Mouse (Mus musculus): ENCODE data around the gene Cenpj. TPM values are rescaled to one million over a fixed set of nuclear protein-coding genes. Genes with fewer than 3 reads are reported as not detected.

Cenpj gene
- 6.3 and 7.1 TPM in 2 replicates for polyA plus RNA-seq (2015; fragmentation: Nextera tagmentation; extraction: Ambion mirVana)

GRCm38 (mm10) chr14:56575416-56575815 lies at the start of gene Cenpj, which contains the start of gene Parp4:
Gene Cenpj, minus strand, starts transcription at chr14:56575425.
Gene Parp4, plus strand, starts transcription at chr14:56575619.
- H3K4me3 ChIP-seq (replicated peaks), result peak within 1 kb of the TSS; percentile 65
- H3K27ac ChIP-seq, result no peak within 1 kb of the TSS; the same call in 1 of the 2 replicates
- no peaks in the 10 kb centered on the region for H3K4me1 ChIP-seq (replicated peaks)
- H3K9me3 ChIP-seq, result no peaks in the 10 kb centered on the region
- peak; percentile 86 for ATAC-seq
- no peaks in the 10 kb centered on the region for H3K36me3 ChIP-seq
- WGBS, result under 1% methylated on average over 24 of the region's 24 CpGs
- peak within 1 kb of the TSS; percentile 77 for H3K4me2 ChIP-seq (replicated peaks)
- H3K27me3 ChIP-seq (replicated peaks), result no peaks in the 10 kb centered on the region
- H3K9ac ChIP-seq, result peak within 1 kb of the TSS; percentile 67

- H3K9ac ChIP-seq, result no peak overlapping the region
- no peak overlapping the region for H3K4me3 ChIP-seq (replicated peaks)
- H3K27me3 ChIP-seq (replicated peaks), result no peaks in the 10 kb centered on the region
- no peaks in the 10 kb centered on the region for H3K9me3 ChIP-seq
- H3K4me1 ChIP-seq (replicated peaks), result no peaks in the 10 kb centered on the region
- H3K27ac ChIP-seq, result no peak overlapping the region
- no peaks in the 10 kb centered on the region; the same call in 1 of the 2 replicates for H3K36me3 ChIP-seq
- WGBS, result 87% methylated on average over 8 of the region's 8 CpGs
- no peak overlapping the region for H3K4me2 ChIP-seq (replicated peaks)
- ATAC-seq, result no peak
Observed at GRCm38 (mm10) chr14:56620425-56620824, 45.2 kb upstream of the Cenpj start.

GRCm38 (mm10) chr14:56617470-56617869 lies 42.2 kb upstream of the Cenpj start:
- Histone ChIP-seq H3K27ac (no peak overlapping the region), H3K4me3 (replicated peaks) (no peak overlapping the region), H3K27me3 (replicated peaks) (no peaks in the 10 kb centered on the region), H3K9me3 (no peaks in the 10 kb centered on the region), H3K4me2 (replicated peaks) (no peak overlapping the region), H3K4me1 (replicated peaks) (no peaks in the 10 kb centered on the region), H3K9ac (no peak overlapping the region), H3K36me3 (no peaks in the 10 kb centered on the region; the same call in 1 of the 2 replicates)
- WGBS, result 68% methylated on average over 1 of the region's 1 CpGs
- no peak for ATAC-seq

GRCm38 (mm10) chr14:56613212-56613611 lies 38.0 kb upstream of the Cenpj start:
- H3K9ac ChIP-seq, result no peak overlapping the region
- H3K4me3 ChIP-seq (replicated peaks), result no peak overlapping the region
- no peaks in the 10 kb centered on the region for H3K36me3 ChIP-seq
- no peak overlapping the region for H3K27ac ChIP-seq
- ATAC-seq, result no peak
- 82% methylated on average over 3 of the region's 3 CpGs for WGBS
- no peaks in the 10 kb centered on the region for H3K4me1 ChIP-seq (replicated peaks)
- H3K27me3 ChIP-seq (replicated peaks), result no peaks in the 10 kb centered on the region
- no peak overlapping the region for H3K4me2 ChIP-seq (replicated peaks)
- no peaks in the 10 kb centered on the region for H3K9me3 ChIP-seq

GRCm38 (mm10) chr14:56605136-56605535 lies 29.9 kb upstream of the Cenpj start:
- Histone ChIP-seq H3K36me3 (no peaks in the 10 kb centered on the region), H3K27me3 (replicated peaks) (no peaks in the 10 kb centered on the region), H3K27ac (no peak overlapping the region), H3K9me3 (no peaks in the 10 kb centered on the region), H3K4me1 (replicated peaks) (no peaks in the 10 kb centered on the region), H3K4me3 (replicated peaks) (no peak overlapping the region), H3K9ac (no peak overlapping the region), H3K4me2 (replicated peaks) (no peak overlapping the region)
- 0 out of 2 replicates have a peak, but pooled peaks have one; percentile 58 for ATAC-seq
- WGBS, result 74% methylated on average over 4 of the region's 4 CpGs

GRCm38 (mm10) chr14:56604438-56604837 lies 29.2 kb upstream of the Cenpj start:
- no peak overlapping the region for H3K9ac ChIP-seq
- H3K4me3 ChIP-seq (replicated peaks), result no peak overlapping the region
- ATAC-seq, result no peak
- H3K36me3 ChIP-seq, result no peaks in the 10 kb centered on the region
- H3K9me3 ChIP-seq, result no peaks in the 10 kb centered on the region
- H3K4me1 ChIP-seq (replicated peaks), result no peaks in the 10 kb centered on the region
- no peak overlapping the region for H3K27ac ChIP-seq
- WGBS, result 86% methylated on average over 5 of the region's 5 CpGs
- H3K27me3 ChIP-seq (replicated peaks), result no peaks in the 10 kb centered on the region
- H3K4me2 ChIP-seq (replicated peaks), result no peak overlapping the region

- Histone ChIP-seq H3K4me2 (replicated peaks) (no peak overlapping the region), H3K9me3 (no peaks in the 10 kb centered on the region), H3K9ac (no peak overlapping the region), H3K27ac (no peak overlapping the region), H3K4me3 (replicated peaks) (no peak overlapping the region), H3K27me3 (replicated peaks) (no peaks in the 10 kb centered on the region), H3K36me3 (no peaks in the 10 kb centered on the region), H3K4me1 (replicated peaks) (no peaks in the 10 kb centered on the region)
- 60% methylated on average over 9 of the region's 9 CpGs for WGBS
- ATAC-seq, result no peak
Observed at GRCm38 (mm10) chr14:56602069-56602468, 26.8 kb upstream of the Cenpj start.

- Histone ChIP-seq H3K27ac (no peak overlapping the region), H3K4me1 (replicated peaks) (no peaks in the 10 kb centered on the region), H3K9ac (no peak overlapping the region), H3K4me2 (replicated peaks) (no peak overlapping the region), H3K9me3 (no peaks in the 10 kb centered on the region), H3K36me3 (no peaks in the 10 kb centered on the region), H3K27me3 (replicated peaks) (no peaks in the 10 kb centered on the region), H3K4me3 (replicated peaks) (no peak overlapping the region)
- 53% methylated on average over 6 of the region's 6 CpGs for WGBS
- no peak for ATAC-seq
Observed at GRCm38 (mm10) chr14:56598759-56599158, 23.5 kb upstream of the Cenpj start.

GRCm38 (mm10) chr14:56594811-56595210 lies 19.6 kb upstream of the Cenpj start:
- ATAC-seq, result no peak
- no peaks in the 10 kb centered on the region for H3K4me1 ChIP-seq (replicated peaks)
- H3K9me3 ChIP-seq, result no peaks in the 10 kb centered on the region
- H3K4me2 ChIP-seq (replicated peaks), result no peak overlapping the region
- peaks cover 4% of the 10 kb centered on the region; the same call in 1 of the 2 replicates for H3K36me3 ChIP-seq
- H3K4me3 ChIP-seq (replicated peaks), result no peak overlapping the region
- H3K27ac ChIP-seq, result no peak overlapping the region
- no peak overlapping the region for H3K9ac ChIP-seq
- WGBS, result 88% methylated on average over 1 of the region's 1 CpGs
- no peaks in the 10 kb centered on the region for H3K27me3 ChIP-seq (replicated peaks)

GRCm38 (mm10) chr14:56592191-56592590 lies 17.0 kb upstream of the Cenpj start:
- Histone ChIP-seq H3K4me2 (replicated peaks) (no peak overlapping the region), H3K27me3 (replicated peaks) (no peaks in the 10 kb centered on the region), H3K27ac (no peak overlapping the region), H3K36me3 (peaks cover 4% of the 10 kb centered on the region; the same call in 1 of the 2 replicates), H3K9me3 (no peaks in the 10 kb centered on the region), H3K4me1 (replicated peaks) (no peaks in the 10 kb centered on the region), H3K4me3 (replicated peaks) (no peak overlapping the region), H3K9ac (no peak overlapping the region)
- no peak for ATAC-seq
- WGBS, result 94% methylated on average over 9 of the region's 9 CpGs

- WGBS, result 75% methylated on average over 6 of the region's 6 CpGs
- no peak overlapping the region for H3K4me2 ChIP-seq (replicated peaks)
- no peaks in the 10 kb centered on the region for H3K9me3 ChIP-seq
- no peak overlapping the region for H3K9ac ChIP-seq
- no peaks in the 10 kb centered on the region for H3K27me3 ChIP-seq (replicated peaks)
- H3K4me1 ChIP-seq (replicated peaks), result no peaks in the 10 kb centered on the region
- no peaks in the 10 kb centered on the region for H3K36me3 ChIP-seq
- H3K27ac ChIP-seq, result no peak overlapping the region
- no peak overlapping the region for H3K4me3 ChIP-seq (replicated peaks)
- no peak for ATAC-seq
Observed at GRCm38 (mm10) chr14:56582294-56582693, 7.1 kb upstream of the Cenpj start.

- Histone ChIP-seq H3K4me1 (replicated peaks) (no peaks in the 10 kb centered on the region), H3K4me3 (replicated peaks) (no peak overlapping the region), H3K27me3 (replicated peaks) (no peaks in the 10 kb centered on the region), H3K4me2 (replicated peaks) (no peak overlapping the region), H3K9me3 (no peaks in the 10 kb centered on the region), H3K27ac (no peak overlapping the region), H3K36me3 (no peaks in the 10 kb centered on the region), H3K9ac (no peak overlapping the region)
- no peak for ATAC-seq
- 63% methylated on average over 5 of the region's 5 CpGs for WGBS
Observed at GRCm38 (mm10) chr14:56581117-56581516, 5.9 kb upstream of the Cenpj start.

- no peaks in the 10 kb centered on the region for H3K27me3 ChIP-seq (replicated peaks)
- no peak overlapping the region for H3K4me3 ChIP-seq (replicated peaks)
- H3K4me1 ChIP-seq (replicated peaks), result no peaks in the 10 kb centered on the region
- no peak overlapping the region for H3K4me2 ChIP-seq (replicated peaks)
- H3K9me3 ChIP-seq, result no peaks in the 10 kb centered on the region
- H3K27ac ChIP-seq, result no peak overlapping the region
- ATAC-seq, result no peak
- WGBS, result 48% methylated on average over 8 of the region's 8 CpGs
- H3K36me3 ChIP-seq, result no peaks in the 10 kb centered on the region
- H3K9ac ChIP-seq, result no peak overlapping the region
Observed at GRCm38 (mm10) chr14:56579011-56579410, 3.8 kb upstream of the Cenpj start.
